Mouse (Mus musculus): ENCODE data around the gene Slc29a1. TPM values are rescaled to one million over a fixed set of nuclear protein-coding genes. Genes with fewer than 3 reads are reported as not detected.
A peak's percentile ranks its signal among the peaks of the same experiment; 100 is the strongest.

Slc29a1 gene
- polyA plus RNA-seq, 1 experiment from 2014 or later: 83.4 TPM

- H3K9ac ChIP-seq: peak overlapping the region; percentile 73
- peaks cover 66% of the 10 kb centered on the region for H3K4me1 ChIP-seq
- H3K4me3 ChIP-seq (replicated peaks): peak overlapping the region; percentile 62
- ATAC-seq (ENCODE audit: insufficient read depth, low FRiP score, low read depth): peak; percentile 53
- peak overlapping the region; percentile 100 for H3K4me2 ChIP-seq
- WGBS: under 1% methylated on average over 57 of the region's 58 CpGs
- H3K9me3 ChIP-seq: no peaks in the 10 kb centered on the region
- H3K36me3 ChIP-seq: no peaks in the 10 kb centered on the region
- H3K27ac ChIP-seq: peak overlapping the region; percentile 49
- H3K27me3 ChIP-seq (replicated peaks): no peaks in the 10 kb centered on the region
Measured at GRCm38 (mm10) chr17:45594881-45595735, 4.3 kb downstream of the Slc29a1 start.

GRCm38 (mm10) chr17:45594195-45594594 is 5.2 kb downstream of the Slc29a1 start:
- H3K27me3 ChIP-seq (replicated peaks): no peaks in the 10 kb centered on the region
- no peaks in the 10 kb centered on the region for H3K9me3 ChIP-seq
- peak overlapping the region; percentile 100 for H3K4me2 ChIP-seq
- H3K27ac ChIP-seq: no peak overlapping the region
- WGBS: 42% methylated on average over 8 of the region's 8 CpGs
- H3K4me1 ChIP-seq: peaks cover 59% of the 10 kb centered on the region
- no peak for ATAC-seq (ENCODE audit: insufficient read depth, low FRiP score, low read depth)
- H3K9ac ChIP-seq: no peak overlapping the region
- peak overlapping the region; percentile 62 for H3K4me3 ChIP-seq (replicated peaks)
- peaks cover 2% of the 10 kb centered on the region; the same call in 1 of the 2 replicates for H3K36me3 ChIP-seq

GRCm38 (mm10) chr17:45593479-45593878 is 5.9 kb downstream of the Slc29a1 start:
- 0 out of 2 replicates have a peak overlapping the region, but pooled peaks have one; percentile 62 for H3K4me3 ChIP-seq (replicated peaks)
- 33% methylated on average over 8 of the region's 8 CpGs for WGBS
- H3K4me1 ChIP-seq: peaks cover 57% of the 10 kb centered on the region
- H3K36me3 ChIP-seq: peaks cover 6% of the 10 kb centered on the region; the same call in 1 of the 2 replicates
- no peak overlapping the region for H3K9ac ChIP-seq
- H3K4me2 ChIP-seq: peak overlapping the region; percentile 100
- H3K27me3 ChIP-seq (replicated peaks): no peaks in the 10 kb centered on the region
- ATAC-seq (ENCODE audit: insufficient read depth, low FRiP score, low read depth): peak; percentile 54; the same call in 1 of the 2 replicates
- no peak overlapping the region for H3K27ac ChIP-seq
- H3K9me3 ChIP-seq: no peaks in the 10 kb centered on the region

GRCm38 (mm10) chr17:45592606-45593431 is 6.6 kb downstream of the Slc29a1 start:
- H3K36me3 ChIP-seq: peaks cover 6% of the 10 kb centered on the region; the same call in 1 of the 2 replicates
- 42% methylated on average over 8 of the region's 8 CpGs for WGBS
- ATAC-seq (ENCODE audit: insufficient read depth, low FRiP score, low read depth): no peak
- peaks cover 57% of the 10 kb centered on the region for H3K4me1 ChIP-seq
- 0 out of 2 replicates have a peak overlapping the region, but pooled peaks have one; percentile 3 for H3K4me3 ChIP-seq (replicated peaks)
- no peaks in the 10 kb centered on the region for H3K9me3 ChIP-seq
- H3K27me3 ChIP-seq (replicated peaks): no peaks in the 10 kb centered on the region
- peak overlapping the region; percentile 100 for H3K4me2 ChIP-seq
- peak overlapping the region; percentile 31; the same call in 1 of the 2 replicates for H3K27ac ChIP-seq
- no peak overlapping the region for H3K9ac ChIP-seq

GRCm38 (mm10) chr17:45591701-45592605 is 7.5 kb downstream of the Slc29a1 start:
- Histone ChIP-seq H3K9ac (no peak overlapping the region), H3K27me3 (replicated peaks) (no peaks in the 10 kb centered on the region), H3K9me3 (no peaks in the 10 kb centered on the region), H3K4me1 (peaks cover 54% of the 10 kb centered on the region), H3K36me3 (peaks cover 12% of the 10 kb centered on the region; the same call in 1 of the 2 replicates), H3K27ac (peak overlapping the region; percentile 31; the same call in 1 of the 2 replicates), H3K4me2 (peak overlapping the region; percentile 100), H3K4me3 (replicated peaks) (no peak overlapping the region)
- ATAC-seq (ENCODE audit: insufficient read depth, low FRiP score, low read depth): no peak
- WGBS: 51% methylated on average over 16 of the region's 16 CpGs

- Histone ChIP-seq H3K9ac (no peak overlapping the region), H3K4me2 (no peak overlapping the region), H3K4me1 (peaks cover 46% of the 10 kb centered on the region), H3K9me3 (no peaks in the 10 kb centered on the region), H3K4me3 (replicated peaks) (no peak overlapping the region), H3K27ac (no peak overlapping the region), H3K36me3 (peaks cover 14% of the 10 kb centered on the region; the same call in 1 of the 2 replicates), H3K27me3 (replicated peaks) (no peaks in the 10 kb centered on the region)
- no peak for ATAC-seq (ENCODE audit: insufficient read depth, low FRiP score, low read depth)
- WGBS: 76% methylated on average over 6 of the region's 6 CpGs
Measured at GRCm38 (mm10) chr17:45590410-45590809, 9.0 kb downstream of the Slc29a1 start.

GRCm38 (mm10) chr17:45589844-45590243 is 9.6 kb downstream of the Slc29a1 start:
- 92% methylated on average over 8 of the region's 8 CpGs for WGBS
- no peak overlapping the region for H3K4me3 ChIP-seq (replicated peaks)
- ATAC-seq (ENCODE audit: insufficient read depth, low FRiP score, low read depth): no peak
- no peaks in the 10 kb centered on the region for H3K27me3 ChIP-seq (replicated peaks)
- no peak overlapping the region for H3K9ac ChIP-seq
- no peak overlapping the region for H3K27ac ChIP-seq
- no peaks in the 10 kb centered on the region for H3K9me3 ChIP-seq
- H3K4me2 ChIP-seq: no peak overlapping the region
- peaks cover 14% of the 10 kb centered on the region; the same call in 1 of the 2 replicates for H3K36me3 ChIP-seq
- peaks cover 46% of the 10 kb centered on the region for H3K4me1 ChIP-seq

GRCm38 (mm10) chr17:45589236-45589635 is 10.2 kb downstream of the Slc29a1 start:
- Histone ChIP-seq H3K36me3 (peaks cover 14% of the 10 kb centered on the region; the same call in 1 of the 2 replicates), H3K9ac (no peak overlapping the region), H3K27ac (no peak overlapping the region), H3K4me3 (replicated peaks) (no peak overlapping the region), H3K27me3 (replicated peaks) (no peaks in the 10 kb centered on the region), H3K4me2 (no peak overlapping the region), H3K4me1 (peaks cover 46% of the 10 kb centered on the region), H3K9me3 (no peaks in the 10 kb centered on the region)
- ATAC-seq (ENCODE audit: insufficient read depth, low FRiP score, low read depth): no peak
- whole genome bisulfite sequencing: 95% methylated on average over 7 of the region's 7 CpGs

GRCm38 (mm10) chr17:45588370-45588769 is 11.0 kb downstream of the Slc29a1 start:
- WGBS: 90% methylated on average over 7 of the region's 7 CpGs
- Histone ChIP-seq H3K27me3 (replicated peaks) (no peaks in the 10 kb centered on the region), H3K4me2 (no peak overlapping the region), H3K27ac (no peak overlapping the region), H3K36me3 (peaks cover 14% of the 10 kb centered on the region; the same call in 1 of the 2 replicates), H3K4me1 (peaks cover 40% of the 10 kb centered on the region), H3K4me3 (replicated peaks) (no peak overlapping the region), H3K9ac (no peak overlapping the region), H3K9me3 (no peaks in the 10 kb centered on the region)
- no peak for ATAC-seq (ENCODE audit: insufficient read depth, low FRiP score, low read depth)

- Histone ChIP-seq H3K4me1 (peaks cover 26% of the 10 kb centered on the region), H3K36me3 (peaks cover 14% of the 10 kb centered on the region; the same call in 1 of the 2 replicates), H3K4me3 (replicated peaks) (no peak overlapping the region), H3K27me3 (replicated peaks) (no peaks in the 10 kb centered on the region), H3K9ac (no peak overlapping the region), H3K4me2 (no peak overlapping the region), H3K27ac (no peak overlapping the region), H3K9me3 (no peaks in the 10 kb centered on the region)
- no peak for ATAC-seq (ENCODE audit: insufficient read depth, low FRiP score, low read depth)
- WGBS: over 99% methylated on average over 3 of the region's 3 CpGs
Measured at GRCm38 (mm10) chr17:45586449-45586837, 13.0 kb downstream of the Slc29a1 start.

Measured in stomach, embryonic 15.5 days (tissue).